Mouse (Mus musculus) neural tube, embryonic 11.5 days (tissue): Measurements from ENCODE around the gene Fam172a. TPM values are rescaled to one million over a fixed set of nuclear protein-coding genes. Genes with fewer than 3 reads are reported as not detected.

Source experiments
- ATAC-seq: fragments of 200-750 bp; cut with Nextera tagmentation; 2 replicates; pipeline ENCODE4 v1.8.0; 2017; ENCODE audit warnings: moderate number of reproducible peaks, mild to moderate bottlenecking, moderate TSS enrichment, moderate library complexity; ENCODE audit not compliant: insufficient read depth, low FRiP score, low TSS enrichment
- DNase-seq: peaks from one replicate; pipeline ENCODE4 v3.0.0-alpha.2; 2015; ENCODE audit warnings: low spot score
- H3K27ac ChIP-seq: fragments of 300-500 bp; sonication (generic); 2 replicates; pipeline ENCODE4 v1.5.1; 2014; ENCODE audit warnings: low read depth, mild to moderate bottlenecking, low read length
- H3K27me3 ChIP-seq: fragments of 300-500 bp; sonication (generic); 2 replicates; pipeline ENCODE4 v1.6.1; 2014; ENCODE audit warnings: mild to moderate bottlenecking, low read length, mixed read lengths; ENCODE audit not compliant: control insufficient read depth, insufficient read depth
- H3K36me3 ChIP-seq: fragments of 300-500 bp; sonication (generic); 2 replicates; pipeline ENCODE4 v1.6.1; 2014; ENCODE audit warnings: mild to moderate bottlenecking, low read length, moderate library complexity, mixed read lengths; ENCODE audit not compliant: control insufficient read depth, insufficient read depth
- H3K4me1 ChIP-seq: fragments of 300-500 bp; sonication (generic); 2 replicates; pipeline ENCODE4 v1.6.1; 2014; ENCODE audit warnings: low read length, mixed read lengths; ENCODE audit not compliant: control insufficient read depth, insufficient read depth
- H3K4me2 ChIP-seq: fragments of 300-500 bp; sonication (generic); 2 replicates; pipeline ENCODE4 v1.6.1; 2014; ENCODE audit warnings: low read depth, mild to moderate bottlenecking, moderate library complexity
- H3K4me3 ChIP-seq: fragments of 300-500 bp; sonication (generic); 2 replicates; pipeline ENCODE4 v1.5.1; 2014; ENCODE audit warnings: low read depth, low read length
- H3K9ac ChIP-seq: fragments of 300-500 bp; sonication (generic); 2 replicates; pipeline ENCODE4 v1.6.1; 2014; ENCODE audit warnings: mild to moderate bottlenecking, low read length
- H3K9me3 ChIP-seq: fragments of 300-500 bp; sonication (generic); 2 replicates; pipeline ENCODE4 v1.6.1; 2016; ENCODE audit warnings: low read length; ENCODE audit not compliant: control insufficient read depth
- WGBS: fragments of 180-500 bp; shearing (Covaris S2); extraction: QIAGEN DNeasy Blood & Tissue Kit; methylation state at CpG from one replicate; pipeline ENCODE4 v1.1.7; 2014; 5-methylcytosine and 5-hydroxymethylcytosine counted together
- polyA plus RNA-seq: library from polyadenylated mRNA; unstranded; fragments of >200 nt; fragmentation: Nextera tagmentation; extraction: Ambion mirVana; gene quantifications from 2 replicates; pipeline ENCODE4 v1.2.1, GENCODE M21; 2014

The Fam172a gene
- polyA plus RNA-seq, 1 experiment from 2014 or later: 38.4 TPM

GRCm38 (mm10) chr13:78163087-78163958, 461.5 kb downstream of the Fam172a start:
- H3K27me3 ChIP-seq: peaks cover 16% of the 10 kb centered on the region
- no peaks in the 10 kb centered on the region for H3K36me3 ChIP-seq
- H3K4me2 ChIP-seq: peak overlapping the region; percentile 62
- peak overlapping the region; percentile 90 for H3K27ac ChIP-seq
- ATAC-seq (peak; percentile 93), DNase-seq (peak; percentile 90)
- peak overlapping the region; percentile 57 for H3K4me3 ChIP-seq
- 0 out of 2 replicates have a peak, but pooled peaks cover 3% of the 10 kb centered on the region for H3K4me1 ChIP-seq
- under 1% methylated on average over 86 of the region's 86 CpGs for WGBS
- peak overlapping the region; percentile 79 for H3K9ac ChIP-seq
- H3K9me3 ChIP-seq: no peaks in the 10 kb centered on the region

GRCm38 (mm10) chr13:78164941-78165340, 463.1 kb downstream of the Fam172a start:
- H3K4me2 ChIP-seq: no peak overlapping the region
- no peaks in the 10 kb centered on the region for H3K9me3 ChIP-seq
- 0 out of 2 replicates have a peak, but pooled peaks cover 3% of the 10 kb centered on the region for H3K4me1 ChIP-seq
- H3K36me3 ChIP-seq: no peaks in the 10 kb centered on the region
- no peak overlapping the region for H3K4me3 ChIP-seq
- peaks cover 17% of the 10 kb centered on the region for H3K27me3 ChIP-seq
- no peak overlapping the region for H3K27ac ChIP-seq
- ATAC-seq (no peak), DNase-seq (no peak)
- no peak overlapping the region for H3K9ac ChIP-seq

- H3K9me3 ChIP-seq: no peaks in the 10 kb centered on the region
- H3K4me1 ChIP-seq: peaks cover 7% of the 10 kb centered on the region; the same call in 1 of the 2 replicates
- H3K27me3 ChIP-seq: peaks cover 39% of the 10 kb centered on the region
- no peak for ATAC-seq
- H3K4me3 ChIP-seq: no peak overlapping the region
- H3K36me3 ChIP-seq: no peaks in the 10 kb centered on the region
- H3K4me2 ChIP-seq: no peak overlapping the region
- no peak overlapping the region for H3K27ac ChIP-seq
- no peak overlapping the region for H3K9ac ChIP-seq
- no peak for DNase-seq
- 24% methylated on average over 4 of the region's 4 CpGs for WGBS
Measured at GRCm38 (mm10) chr13:78168166-78168565, 466.3 kb downstream of the Fam172a start.

- ATAC-seq (peak; percentile 3; the same call in 1 of the 2 replicates), DNase-seq (peak; percentile 51)
- Histone ChIP-seq H3K27me3 (peaks cover 49% of the 10 kb centered on the region), H3K36me3 (no peaks in the 10 kb centered on the region), H3K4me1 (peaks cover 7% of the 10 kb centered on the region; the same call in 1 of the 2 replicates), H3K9me3 (no peaks in the 10 kb centered on the region), H3K9ac (no peak overlapping the region), H3K27ac (no peak overlapping the region), H3K4me2 (peak overlapping the region; percentile 17), H3K4me3 (no peak overlapping the region)
- 2% methylated on average over 15 of the region's 15 CpGs for WGBS
Measured at GRCm38 (mm10) chr13:78171320-78171719, 469.5 kb downstream of the Fam172a start.

GRCm38 (mm10) chr13:78171984-78172636, 470.3 kb downstream of the Fam172a start:
- Histone ChIP-seq H3K9me3 (no peaks in the 10 kb centered on the region), H3K4me2 (peak overlapping the region; percentile 29), H3K4me3 (peak overlapping the region; percentile 10; the same call in 1 of the 2 replicates), H3K9ac (no peak overlapping the region), H3K27ac (no peak overlapping the region), H3K4me1 (peaks cover 7% of the 10 kb centered on the region; the same call in 1 of the 2 replicates), H3K36me3 (no peaks in the 10 kb centered on the region), H3K27me3 (peaks cover 50% of the 10 kb centered on the region)
- DNase-seq: no peak
- WGBS: 2% methylated on average over 17 of the region's 17 CpGs
- no peak for ATAC-seq

GRCm38 (mm10) chr13:78172861-78173260, 471.0 kb downstream of the Fam172a start:
- Histone ChIP-seq H3K4me2 (no peak overlapping the region), H3K27me3 (peaks cover 47% of the 10 kb centered on the region), H3K36me3 (no peaks in the 10 kb centered on the region), H3K9ac (no peak overlapping the region), H3K9me3 (no peaks in the 10 kb centered on the region), H3K27ac (no peak overlapping the region), H3K4me1 (peaks cover 6% of the 10 kb centered on the region), H3K4me3 (no peak overlapping the region)
- ATAC-seq (no peak), DNase-seq (no peak)
- WGBS: 6% methylated on average over 3 of the region's 3 CpGs

- 10% methylated on average over 3 of the region's 3 CpGs for WGBS
- no peak overlapping the region for H3K4me3 ChIP-seq
- DNase-seq (no peak), ATAC-seq (no peak)
- no peaks in the 10 kb centered on the region for H3K36me3 ChIP-seq
- H3K4me2 ChIP-seq: no peak overlapping the region
- peaks cover 47% of the 10 kb centered on the region for H3K27me3 ChIP-seq
- H3K4me1 ChIP-seq: peaks cover 12% of the 10 kb centered on the region
- no peak overlapping the region for H3K9ac ChIP-seq
- H3K9me3 ChIP-seq: no peaks in the 10 kb centered on the region
- no peak overlapping the region for H3K27ac ChIP-seq
Measured at GRCm38 (mm10) chr13:78174191-78174590, 472.4 kb downstream of the Fam172a start.

- ATAC-seq (no peak), DNase-seq (no peak)
- Histone ChIP-seq H3K9me3 (no peaks in the 10 kb centered on the region), H3K36me3 (no peaks in the 10 kb centered on the region), H3K27me3 (peaks cover 50% of the 10 kb centered on the region), H3K4me3 (no peak overlapping the region), H3K4me1 (peaks cover 17% of the 10 kb centered on the region), H3K9ac (no peak overlapping the region), H3K4me2 (no peak overlapping the region), H3K27ac (no peak overlapping the region)
- WGBS: 20% methylated on average over 1 of the region's 1 CpGs
Measured at GRCm38 (mm10) chr13:78174891-78175290, 473.1 kb downstream of the Fam172a start.
